Mouse (Mus musculus) erythroblast, embryonic 14.5 days (primary cell): ENCODE data around the gene Tmem201.

ENCODE experiments used
- GATA1 ChIP-seq: IDR thresholded peaks from 2 replicates; pipeline ENCODE4 v1.6.1; 2012; ENCODE audit warnings: low read length, inconsistent platforms, mixed read lengths
- TAL1 ChIP-seq: IDR thresholded peaks from 3 replicates; pipeline ENCODE4 v1.6.1; 2012; ENCODE audit warnings: low read length, inconsistent platforms, mixed read lengths

DNA sequence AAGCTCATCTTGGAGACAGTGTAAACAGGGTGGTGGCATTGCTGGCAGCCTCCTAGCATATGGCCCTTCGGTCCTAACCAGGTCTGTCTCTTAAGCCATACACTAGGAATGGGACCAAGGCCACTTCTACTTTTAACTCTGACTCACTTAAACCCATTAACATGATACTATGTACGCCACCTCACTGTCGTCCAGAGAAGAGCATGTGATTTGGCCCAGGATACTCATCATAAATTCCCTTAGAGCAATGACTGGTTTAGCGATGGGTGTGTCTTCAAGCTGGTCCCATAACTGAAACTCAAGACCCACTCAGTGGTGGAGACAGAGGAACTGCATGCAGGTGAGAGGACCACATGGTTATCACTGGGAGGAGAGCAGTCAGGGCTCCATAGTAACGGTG, 27.4 kb upstream of the Tmem201 start:
- TF ChIP-seq GATA1, result no peak
- no peak for TF ChIP-seq TAL1
